16 mouse cellular contexts compared by ENCODE assay signal in the genomic region with DNA sequence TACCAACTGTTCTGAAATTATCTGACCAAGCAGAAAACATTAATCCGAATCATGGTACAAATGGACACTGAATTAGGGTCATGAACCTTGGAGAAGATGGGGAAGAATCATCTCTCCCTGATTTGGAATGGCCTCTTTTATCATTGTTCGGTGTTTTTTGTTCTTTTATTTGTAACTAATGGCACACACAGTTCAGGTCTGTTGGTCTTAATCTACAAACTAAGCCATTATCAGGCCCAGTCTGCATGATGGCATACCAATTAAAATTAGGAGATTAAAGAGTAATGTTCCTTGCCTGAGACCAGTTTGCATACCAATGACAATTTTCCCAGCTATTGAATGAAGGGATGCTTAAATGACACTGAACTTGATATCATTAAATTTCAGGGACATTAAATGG.
"Had no signal": no experiment of that assay in that cellular context is flagged by ENCODE, and none has a peak within 500 bp of the region (broad histone marks: within the 10 kb centered on the region; RNA-seq: fewer than 3 reads in every experiment).

No protein-coding gene starts in this region.

- H3K9ac ChIP-seq: liver, embryonic 13.5 days; liver, embryonic 15.5 days; liver, postnatal 0 days; lung, embryonic 14.5 days; midbrain, embryonic 12.5 days; midbrain, embryonic 15.5 days; neural tube, embryonic 13.5 days; stomach, embryonic 15.5 days had no signal

- H3K4me3 ChIP-seq: liver, embryonic 13.5 days; liver, embryonic 15.5 days; midbrain, embryonic 10.5 days; midbrain, embryonic 12.5 days; midbrain, embryonic 15.5 days; neural tube, embryonic 13.5 days; stomach, embryonic 15.5 days had no signal

- H3K36me3 ChIP-seq: liver, embryonic 13.5 days; liver, embryonic 15.5 days; midbrain, embryonic 10.5 days; midbrain, embryonic 12.5 days; midbrain, embryonic 15.5 days; neural tube, embryonic 13.5 days; stomach, embryonic 15.5 days had no signal

- DNase-seq: liver, embryonic 13.5 days; liver, postnatal 0 days; lung, embryonic 14.5 days; lung, postnatal 10 days; lung, postnatal 4 days; right cerebral cortex, postnatal 14 days; thymus, adult 2 months; thymus, postnatal 25 days; thymus, postnatal 4 days had no signal

- H3K4me1 ChIP-seq: liver, embryonic 13.5 days; liver, embryonic 15.5 days; midbrain, embryonic 10.5 days; midbrain, embryonic 12.5 days; midbrain, embryonic 15.5 days; neural tube, embryonic 13.5 days; stomach, embryonic 15.5 days had no signal

- H3K27me3 ChIP-seq: liver, embryonic 13.5 days; liver, embryonic 15.5 days; midbrain, embryonic 12.5 days; midbrain, embryonic 15.5 days; neural tube, embryonic 13.5 days; stomach, embryonic 15.5 days had no signal

- H3K9me3 ChIP-seq: liver, embryonic 13.5 days; liver, embryonic 15.5 days; midbrain, embryonic 10.5 days; midbrain, embryonic 12.5 days; midbrain, embryonic 15.5 days; stomach, embryonic 15.5 days had no signal

- ATAC-seq: liver, postnatal 0 days; midbrain, embryonic 15.5 days had no signal

- H3K4me2 ChIP-seq: liver, embryonic 13.5 days; liver, embryonic 15.5 days; lung, embryonic 14.5 days; midbrain, embryonic 12.5 days; midbrain, embryonic 15.5 days; neural tube, embryonic 13.5 days; stomach, embryonic 15.5 days had no signal

- H3K27ac ChIP-seq: liver, embryonic 13.5 days; liver, embryonic 15.5 days; midbrain, embryonic 10.5 days; midbrain, embryonic 12.5 days; midbrain, embryonic 15.5 days; neural tube, embryonic 13.5 days; stomach, embryonic 15.5 days; stomach, postnatal 0 days had no signal
